Mouse (Mus musculus) intestine, embryonic 16.5 days (tissue): ENCODE measurements around the gene Atp7b. TPM values are rescaled to one million over a fixed set of nuclear protein-coding genes. Genes with fewer than 3 reads are reported as not detected.

Experiments
- ATAC-seq: fragments of 200-750 bp; cut with Nextera tagmentation; 2 replicates; pipeline ENCODE4 v1.8.0; 2017; ENCODE audit warnings: moderate TSS enrichment, moderate library complexity
- H3K27ac ChIP-seq: fragments of 300-500 bp; sonication (generic); 2 replicates; pipeline ENCODE4 v1.5.1; 2014; ENCODE audit warnings: mild to moderate bottlenecking, low read length
- H3K27me3 ChIP-seq: fragments of 300-500 bp; sonication (generic); replicated peaks from 2 replicates; pipeline ENCODE4 v1.6.1; 2014; ENCODE audit warnings: low read length, control low read depth, mixed read lengths; ENCODE audit not compliant: control insufficient read depth, insufficient read depth
- H3K36me3 ChIP-seq: fragments of 300-500 bp; sonication (generic); 2 replicates; pipeline ENCODE4 v1.6.1; 2014; ENCODE audit warnings: low read length, control low read depth; ENCODE audit not compliant: control insufficient read depth, insufficient read depth
- H3K4me1 ChIP-seq: fragments of 300-500 bp; sonication (generic); 2 replicates; pipeline ENCODE4 v1.6.1; 2014; ENCODE audit warnings: low read length, control low read depth, mixed read lengths; ENCODE audit not compliant: control insufficient read depth, insufficient read depth
- H3K4me2 ChIP-seq: fragments of 300-500 bp; sonication (generic); 2 replicates; pipeline ENCODE4 v1.6.1; 2014; ENCODE audit warnings: low read depth, low read length, control low read depth
- H3K4me3 ChIP-seq: fragments of 300-500 bp; sonication (generic); 2 replicates; pipeline ENCODE4 v1.5.1; 2014; ENCODE audit warnings: mild to moderate bottlenecking, low read length
- H3K9ac ChIP-seq: fragments of 300-500 bp; sonication (generic); 2 replicates; pipeline ENCODE4 v1.6.1; 2014; ENCODE audit warnings: low read depth, low read length
- H3K9me3 ChIP-seq: fragments of 300-500 bp; sonication (generic); 2 replicates; pipeline ENCODE4 v1.6.1; 2016; ENCODE audit warnings: low read length, control low read depth; ENCODE audit not compliant: control insufficient read depth
- WGBS: fragments of 180-500 bp; shearing (Covaris S2); extraction: QIAGEN DNeasy Blood & Tissue Kit; methylation state at CpG from one replicate; pipeline ENCODE4 v1.1.7; 2014; 5-methylcytosine and 5-hydroxymethylcytosine counted together
- polyA plus RNA-seq: library from polyadenylated mRNA; unstranded; fragments of >200 nt; fragmentation: Nextera tagmentation; extraction: Ambion mirVana; gene quantifications from 2 replicates; pipeline ENCODE4 v1.2.1, GENCODE M21; 2015

The Atp7b gene
- 4.7 and 5.1 TPM in 2 replicates for polyA plus RNA-seq

GRCm38 (mm10) chr8:22059821-22060445 lies at the start of gene Atp7b:
Gene Atp7b, minus strand, starts transcription at chr8:22060305.
- under 1% methylated on average over 42 of the region's 46 CpGs for WGBS
- peaks cover 1% of the 10 kb centered on the region; the same call in 1 of the 2 replicates for H3K36me3 ChIP-seq
- no peaks in the 10 kb centered on the region for H3K9me3 ChIP-seq
- ATAC-seq, result peak; percentile 87
- H3K27me3 ChIP-seq, result 0 out of 2 replicates have a peak, but pooled peaks cover 4% of the 10 kb centered on the region
- 0 out of 2 replicates have a peak, but pooled peaks cover 8% of the 10 kb centered on the region for H3K4me1 ChIP-seq
- H3K27ac ChIP-seq, result peak within 1 kb of the TSS; percentile 57
- peak within 1 kb of the TSS; percentile 91 for H3K4me2 ChIP-seq
- peak within 1 kb of the TSS; percentile 86 for H3K4me3 ChIP-seq
- H3K9ac ChIP-seq, result peak within 1 kb of the TSS; percentile 76

GRCm38 (mm10) chr8:22107020-22107419 lies 46.9 kb upstream of the Atp7b start:
- H3K4me3 ChIP-seq, result no peak overlapping the region
- H3K9ac ChIP-seq, result no peak overlapping the region
- no peak for ATAC-seq
- H3K36me3 ChIP-seq, result no peaks in the 10 kb centered on the region
- 73% methylated on average over 4 of the region's 4 CpGs for WGBS
- H3K4me2 ChIP-seq, result no peak overlapping the region
- no peaks in the 10 kb centered on the region for H3K27me3 ChIP-seq
- H3K27ac ChIP-seq, result no peak overlapping the region
- H3K4me1 ChIP-seq, result no peaks in the 10 kb centered on the region
- no peaks in the 10 kb centered on the region for H3K9me3 ChIP-seq

- Histone ChIP-seq H3K27me3 (no peaks in the 10 kb centered on the region), H3K36me3 (no peaks in the 10 kb centered on the region), H3K27ac (no peak overlapping the region), H3K9me3 (no peaks in the 10 kb centered on the region), H3K4me2 (no peak overlapping the region), H3K9ac (no peak overlapping the region), H3K4me3 (no peak overlapping the region), H3K4me1 (no peaks in the 10 kb centered on the region)
- no peak for ATAC-seq
- 43% methylated on average over 8 of the region's 8 CpGs for WGBS
Observed at GRCm38 (mm10) chr8:22091568-22091967, 31.5 kb upstream of the Atp7b start.

GRCm38 (mm10) chr8:22089226-22089625 lies 29.1 kb upstream of the Atp7b start:
- Histone ChIP-seq H3K27me3 (no peaks in the 10 kb centered on the region), H3K36me3 (no peaks in the 10 kb centered on the region), H3K4me2 (no peak overlapping the region), H3K9ac (no peak overlapping the region), H3K4me1 (no peaks in the 10 kb centered on the region), H3K9me3 (no peaks in the 10 kb centered on the region), H3K4me3 (no peak overlapping the region), H3K27ac (no peak overlapping the region)
- 93% methylated on average over 4 of the region's 4 CpGs for WGBS
- ATAC-seq, result no peak

GRCm38 (mm10) chr8:22079313-22080007 lies 19.4 kb upstream of the Atp7b start:
- no peak overlapping the region for H3K4me2 ChIP-seq

GRCm38 (mm10) chr8:22061126-22061525 lies 1.0 kb upstream of the Atp7b start:
- H3K4me2 ChIP-seq, result peak overlapping the region; percentile 68
- no peak overlapping the region for H3K27ac ChIP-seq
- peak overlapping the region; percentile 86 for H3K4me3 ChIP-seq
- WGBS, result 4% methylated on average over 3 of the region's 3 CpGs
- 0 out of 2 replicates have a peak, but pooled peaks cover 8% of the 10 kb centered on the region for H3K4me1 ChIP-seq
- H3K36me3 ChIP-seq, result peaks cover 13% of the 10 kb centered on the region
- no peak for ATAC-seq
- H3K27me3 ChIP-seq, result 0 out of 2 replicates have a peak, but pooled peaks cover 4% of the 10 kb centered on the region
- no peaks in the 10 kb centered on the region for H3K9me3 ChIP-seq
- peak overlapping the region; percentile 43; the same call in 1 of the 2 replicates for H3K9ac ChIP-seq

More at GRCm38 (mm10) chr8:22079313-22080007, 19.4 kb upstream of the Atp7b start:
- H3K4me1 ChIP-seq, result no peaks in the 10 kb centered on the region
- no peaks in the 10 kb centered on the region for H3K27me3 ChIP-seq
- WGBS, result 85% methylated on average over 9 of the region's 9 CpGs
- no peaks in the 10 kb centered on the region for H3K36me3 ChIP-seq
- H3K9me3 ChIP-seq, result no peaks in the 10 kb centered on the region
- no peak overlapping the region for H3K4me3 ChIP-seq
- H3K27ac ChIP-seq, result no peak overlapping the region
- no peak overlapping the region for H3K9ac ChIP-seq
- no peak for ATAC-seq

- Histone ChIP-seq H3K9me3 (no peaks in the 10 kb centered on the region), H3K4me3 (peak within 1 kb of the TSS; percentile 86), H3K9ac (peak within 1 kb of the TSS; percentile 76), H3K4me2 (peak within 1 kb of the TSS; percentile 91), H3K27me3 (0 out of 2 replicates have a peak, but pooled peaks cover 4% of the 10 kb centered on the region), H3K36me3 (peaks cover 7% of the 10 kb centered on the region), H3K27ac (peak within 1 kb of the TSS; percentile 57), H3K4me1 (0 out of 2 replicates have a peak, but pooled peaks cover 8% of the 10 kb centered on the region)
- under 1% methylated on average over 30 of the region's 36 CpGs for WGBS
- peak; percentile 99 for ATAC-seq
Observed at GRCm38 (mm10) chr8:22060446-22060889, 363 bp upstream of the Atp7b start, which contains the start of gene Alg11. Gene Alg11, plus strand, starts transcription at chr8:22060721.

- ATAC-seq, result no peak
- no peaks in the 10 kb centered on the region for H3K36me3 ChIP-seq
- H3K27ac ChIP-seq, result peak overlapping the region; percentile 43
- 48% methylated on average over 11 of the region's 11 CpGs for WGBS
- H3K4me3 ChIP-seq, result peak overlapping the region; percentile 86
- H3K9me3 ChIP-seq, result no peaks in the 10 kb centered on the region
- peak overlapping the region; percentile 76 for H3K9ac ChIP-seq
- 0 out of 2 replicates have a peak, but pooled peaks cover 8% of the 10 kb centered on the region for H3K4me1 ChIP-seq
- 0 out of 2 replicates have a peak, but pooled peaks cover 4% of the 10 kb centered on the region for H3K27me3 ChIP-seq
- peak overlapping the region; percentile 91 for H3K4me2 ChIP-seq
Observed at GRCm38 (mm10) chr8:22059153-22059738, 859 bp downstream of the Atp7b start.

GRCm38 (mm10) chr8:22058368-22058767 lies 1.7 kb downstream of the Atp7b start:
- H3K4me2 ChIP-seq, result no peak overlapping the region

More at GRCm38 (mm10) chr8:22058368-22058767, 1.7 kb downstream of the Atp7b start:
- no peak overlapping the region for H3K9ac ChIP-seq
- H3K27ac ChIP-seq, result no peak overlapping the region
- H3K36me3 ChIP-seq, result no peaks in the 10 kb centered on the region
- H3K27me3 ChIP-seq, result 0 out of 2 replicates have a peak, but pooled peaks cover 4% of the 10 kb centered on the region
- H3K4me1 ChIP-seq, result 0 out of 2 replicates have a peak, but pooled peaks cover 8% of the 10 kb centered on the region
- no peak overlapping the region for H3K4me3 ChIP-seq
- ATAC-seq, result no peak
- WGBS, result 56% methylated on average over 9 of the region's 9 CpGs
- no peaks in the 10 kb centered on the region for H3K9me3 ChIP-seq
